Mouse (Mus musculus): ENCODE data around the gene Gm20721.
"Not testable (repeated sequence)": the region's sequence is repeated elsewhere in the genome, so short reads cannot be mapped to it uniquely, and the experiment has no call there.

The Gm20721 gene

GRCm38 (mm10) chr2:174346612-174346998 is at the start of gene Gm20721:
Gm20721 (minus strand) TSS chr2:174346712.
- no peak for DNase-seq (ENCODE audit: low read depth, low spot score)

GRCm38 (mm10) chr2:174393383-174393782 is 46.9 kb upstream of the Gm20721 start:
- DNase-seq (ENCODE audit: low read depth, low spot score) = peak; percentile 14

GRCm38 (mm10) chr2:174392554-174392953 is 46.0 kb upstream of the Gm20721 start:
- no peak for DNase-seq (ENCODE audit: low read depth, low spot score)

GRCm38 (mm10) chr2:174391936-174392335 is 45.4 kb upstream of the Gm20721 start:
- no peak for DNase-seq (ENCODE audit: low read depth, low spot score)

GRCm38 (mm10) chr2:174381021-174381420 is 34.5 kb upstream of the Gm20721 start:
- DNase-seq (ENCODE audit: low read depth, low spot score) = no peak

- DNase-seq (ENCODE audit: low read depth, low spot score) = no peak
Measured at GRCm38 (mm10) chr2:174366571-174366970, 20.1 kb upstream of the Gm20721 start.

- DNase-seq (ENCODE audit: low read depth, low spot score) = no peak
Measured at GRCm38 (mm10) chr2:174359656-174360055, 13.1 kb upstream of the Gm20721 start.

GRCm38 (mm10) chr2:174358516-174358915 is 12.0 kb upstream of the Gm20721 start:
- no peak for DNase-seq (ENCODE audit: low read depth, low spot score)

- DNase-seq (ENCODE audit: low read depth, low spot score) = not testable (repeated sequence)
Measured at GRCm38 (mm10) chr2:174346999-174347668, 622 bp upstream of the Gm20721 start.

- DNase-seq (ENCODE audit: low read depth, low spot score) = no peak
Measured at GRCm38 (mm10) chr2:174344996-174345395, 1.5 kb downstream of the Gm20721 start.

- DNase-seq (ENCODE audit: low read depth, low spot score) = peak; percentile 96
Measured at GRCm38 (mm10) chr2:174344003-174344655, 2.4 kb downstream of the Gm20721 start.

GRCm38 (mm10) chr2:174343566-174343965 is 2.9 kb downstream of the Gm20721 start:
- DNase-seq (ENCODE audit: low read depth, low spot score) = no peak

- no peak for DNase-seq (ENCODE audit: low read depth, low spot score)
Measured at GRCm38 (mm10) chr2:174342793-174343400, 3.6 kb downstream of the Gm20721 start.

GRCm38 (mm10) chr2:174340893-174341580 is 5.5 kb downstream of the Gm20721 start:
- DNase-seq (ENCODE audit: low read depth, low spot score) = no peak

- no peak for DNase-seq (ENCODE audit: low read depth, low spot score)
Measured at GRCm38 (mm10) chr2:174340229-174340892, 6.2 kb downstream of the Gm20721 start.

- no peak for DNase-seq (ENCODE audit: low read depth, low spot score)
Measured at GRCm38 (mm10) chr2:174339701-174340100, 6.8 kb downstream of the Gm20721 start.

GRCm38 (mm10) chr2:174337275-174337674 is 9.2 kb downstream of the Gm20721 start:
- no peak for DNase-seq (ENCODE audit: low read depth, low spot score)

- no peak for DNase-seq (ENCODE audit: low read depth, low spot score)
Measured at GRCm38 (mm10) chr2:174334415-174334814, 12.1 kb downstream of the Gm20721 start.

- DNase-seq (ENCODE audit: low read depth, low spot score) = no peak
Measured at GRCm38 (mm10) chr2:174333239-174333890, 13.1 kb downstream of the Gm20721 start.

GRCm38 (mm10) chr2:174331282-174332030 is 15.1 kb downstream of the Gm20721 start:
- DNase-seq (ENCODE audit: low read depth, low spot score) = peak; percentile 61

Measured in A20 (cell line).